Mouse (Mus musculus): ENCODE measurements around the gene Ecsit. TPM values are rescaled to one million over a fixed set of nuclear protein-coding genes. Genes with fewer than 3 reads are reported as not detected.
"Not testable (repeated sequence)": the region's sequence is repeated elsewhere in the genome, so short reads cannot be mapped to it uniquely, and the experiment has no call there.

The Ecsit gene
- polyA plus RNA-seq, 1 experiment from 2014 or later: 40.9 TPM

DNA sequence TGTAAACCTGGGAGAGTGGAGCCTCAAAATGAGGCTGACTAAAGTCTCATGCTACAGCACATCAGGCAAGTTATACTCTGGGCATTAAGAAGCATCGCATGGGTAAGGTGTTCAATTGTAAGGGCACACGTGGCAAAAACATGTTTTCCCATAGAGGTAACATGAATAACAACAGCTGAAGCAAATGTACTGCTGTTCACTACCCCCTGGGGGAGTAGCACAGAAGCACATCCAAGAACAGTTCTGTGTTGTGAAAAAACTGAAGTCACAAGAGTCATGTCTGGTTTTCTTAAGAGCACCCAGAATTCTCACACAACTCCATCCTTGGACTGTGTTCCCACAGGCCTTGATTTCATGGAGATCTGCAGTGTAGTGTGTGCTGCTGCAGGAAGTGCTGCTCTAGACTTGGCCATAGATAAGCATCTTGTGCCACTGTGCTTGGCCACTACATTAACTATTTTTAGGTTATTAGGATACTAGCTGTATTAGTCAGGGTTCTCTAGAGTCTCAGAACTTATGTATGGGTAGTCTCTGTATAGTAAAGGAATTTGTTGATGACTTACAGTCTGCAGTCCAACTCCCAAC, 1.9 kb upstream of the Ecsit start:
- no peaks in the 10 kb centered on the region for H3K27me3 ChIP-seq
- no peak overlapping the region for H3K4me2 ChIP-seq
- peaks cover 7% of the 10 kb centered on the region; the same call in 1 of the 2 replicates for H3K36me3 ChIP-seq
- no peaks in the 10 kb centered on the region for H3K9me3 ChIP-seq
- no peak overlapping the region for H3K4me3 ChIP-seq
- ATAC-seq (ENCODE audit: insufficient number of reproducible peaks, insufficient read depth, low FRiP score, low TSS enrichment, low read depth): no peak
- H3K27ac ChIP-seq: no peak overlapping the region
- 80% methylated on average over 2 of the region's 2 CpGs for WGBS
- peaks cover 10% of the 10 kb centered on the region for H3K4me1 ChIP-seq
- H3K9ac ChIP-seq: no peak overlapping the region

DNA sequence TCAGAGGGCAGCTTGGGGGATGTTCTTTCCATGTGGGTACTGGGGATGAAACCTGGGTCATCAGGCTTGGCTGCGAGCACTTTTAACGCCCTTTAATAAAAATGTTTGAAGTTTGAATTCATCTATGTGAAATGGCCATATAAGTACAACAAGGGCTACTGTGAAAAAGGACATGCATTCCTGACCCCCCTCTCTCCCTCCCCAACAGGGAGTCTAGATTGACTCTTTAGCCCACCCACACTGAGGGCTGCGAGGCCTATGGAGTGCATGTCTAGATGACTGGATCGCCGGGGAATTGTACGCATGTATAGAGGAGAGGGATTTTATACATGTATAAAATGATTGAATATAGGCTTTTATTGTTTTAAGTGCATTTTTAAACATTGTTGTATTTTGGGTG, 774 bp upstream of the Ecsit start:
- peak overlapping the region; percentile 83 for H3K9ac ChIP-seq
- WGBS: 80% methylated on average over 6 of the region's 6 CpGs
- ATAC-seq (ENCODE audit: insufficient number of reproducible peaks, insufficient read depth, low FRiP score, low TSS enrichment, low read depth): no peak
- H3K27ac ChIP-seq: peak overlapping the region; percentile 79; the same call in 1 of the 2 replicates
- peaks cover 7% of the 10 kb centered on the region; the same call in 1 of the 2 replicates for H3K36me3 ChIP-seq
- peak overlapping the region; percentile 77 for H3K4me2 ChIP-seq
- no peaks in the 10 kb centered on the region for H3K27me3 ChIP-seq
- peaks cover 10% of the 10 kb centered on the region for H3K4me1 ChIP-seq
- H3K4me3 ChIP-seq: peak overlapping the region; percentile 74
- H3K9me3 ChIP-seq: no peaks in the 10 kb centered on the region

DNA sequence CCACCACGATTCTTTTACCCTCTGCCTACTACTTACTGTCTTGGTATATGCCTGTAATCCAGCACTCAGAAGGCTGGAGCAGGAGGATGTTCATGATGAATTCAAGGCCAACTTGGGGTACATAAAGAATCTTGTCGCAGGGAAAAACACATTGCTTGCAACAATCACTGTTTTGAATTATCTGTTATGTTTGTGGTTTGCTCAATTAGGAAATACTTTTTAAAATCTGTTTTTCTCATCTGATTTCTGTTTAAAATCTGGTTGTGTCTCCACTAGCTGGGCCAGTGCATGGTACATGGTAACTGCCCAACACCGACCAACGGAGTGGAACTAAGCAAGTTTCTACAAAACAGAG, 594 bp downstream of the Ecsit start:
- Histone ChIP-seq H3K4me2 (peak overlapping the region; percentile 77), H3K27me3 (no peaks in the 10 kb centered on the region), H3K4me1 (peaks cover 10% of the 10 kb centered on the region), H3K4me3 (peak overlapping the region; percentile 74), H3K36me3 (peaks cover 11% of the 10 kb centered on the region; the same call in 1 of the 2 replicates), H3K27ac (peak overlapping the region; percentile 60; the same call in 1 of the 2 replicates), H3K9ac (peak overlapping the region; percentile 83), H3K9me3 (no peaks in the 10 kb centered on the region)
- ATAC-seq (ENCODE audit: insufficient number of reproducible peaks, insufficient read depth, low FRiP score, low TSS enrichment, low read depth): no peak
- 27% methylated on average over 4 of the region's 4 CpGs for WGBS

DNA sequence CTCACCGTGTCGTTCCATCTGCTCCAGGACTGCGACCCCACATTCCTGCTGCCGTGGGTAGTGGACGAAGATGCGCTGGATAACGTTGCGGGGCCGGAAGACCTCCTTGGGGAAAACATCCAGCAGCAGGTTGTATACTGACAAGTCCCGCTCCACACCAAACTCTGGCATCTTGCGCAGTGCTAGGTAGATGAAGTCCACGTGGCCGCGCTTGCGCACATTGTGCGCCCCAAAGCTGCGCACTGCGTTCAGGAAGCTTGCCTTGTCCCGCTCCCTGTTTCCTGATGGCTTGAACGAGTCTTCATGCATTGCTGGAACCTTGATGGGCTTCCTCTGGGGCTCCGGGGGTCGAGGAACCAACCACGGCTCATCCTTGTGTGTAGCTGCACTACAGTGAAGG, 9.0 kb downstream of the Ecsit start:
- ATAC-seq (ENCODE audit: insufficient number of reproducible peaks, insufficient read depth, low FRiP score, low TSS enrichment, low read depth): no peak
- H3K27me3 ChIP-seq: no peaks in the 10 kb centered on the region
- no peak overlapping the region for H3K9ac ChIP-seq
- H3K9me3 ChIP-seq: no peaks in the 10 kb centered on the region
- no peak overlapping the region for H3K4me3 ChIP-seq
- WGBS: 93% methylated on average over 23 of the region's 23 CpGs
- peaks cover 56% of the 10 kb centered on the region for H3K36me3 ChIP-seq
- no peak overlapping the region for H3K4me2 ChIP-seq
- no peaks in the 10 kb centered on the region for H3K4me1 ChIP-seq
- no peak overlapping the region for H3K27ac ChIP-seq

DNA sequence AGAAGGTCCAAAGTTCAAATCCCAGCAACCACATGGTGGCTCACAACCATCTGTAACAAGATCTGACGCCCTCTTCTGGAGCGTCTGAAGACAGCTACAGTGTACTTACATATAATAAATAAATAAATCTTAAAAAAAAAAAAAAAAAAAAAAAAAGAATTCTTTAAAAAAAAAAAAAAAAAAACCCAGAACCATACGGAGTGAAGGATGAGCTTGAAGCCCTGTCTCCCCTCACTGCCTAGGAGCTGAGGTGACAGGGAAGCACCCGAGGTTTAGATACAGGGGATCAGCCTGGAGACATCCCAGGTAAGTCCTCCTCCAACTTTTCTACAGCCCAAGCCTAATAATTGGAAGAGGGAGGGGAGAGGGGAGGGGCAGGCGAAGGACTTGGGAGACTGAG, 9.5 kb downstream of the Ecsit start:
- 75% methylated on average over 5 of the region's 5 CpGs for WGBS

DNA sequence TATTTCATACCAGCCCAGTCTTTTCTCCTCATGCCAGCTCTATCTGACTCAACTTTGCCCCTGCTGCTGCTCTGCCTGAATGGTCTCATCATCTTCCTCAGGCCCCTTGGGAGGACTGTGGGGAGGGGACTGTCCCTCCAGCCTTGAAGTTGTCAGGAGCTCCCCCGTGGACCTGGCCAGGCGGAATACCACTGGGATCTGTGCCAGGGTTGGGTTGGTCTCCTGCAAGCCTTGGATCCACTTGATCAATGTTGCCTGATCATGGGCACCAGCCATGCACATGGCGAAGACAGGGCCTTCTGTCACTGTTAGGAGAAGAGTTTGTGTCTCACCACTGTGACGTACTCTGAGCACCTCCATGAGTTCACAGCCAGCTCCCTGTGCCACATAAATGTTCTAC, 13.0 kb downstream of the Ecsit start:
- Histone ChIP-seq H3K4me1 (peaks cover 5% of the 10 kb centered on the region; the same call in 1 of the 2 replicates), H3K4me3 (no peak overlapping the region), H3K9ac (no peak overlapping the region), H3K36me3 (peaks cover 50% of the 10 kb centered on the region), H3K4me2 (no peak overlapping the region), H3K27me3 (no peaks in the 10 kb centered on the region), H3K27ac (no peak overlapping the region), H3K9me3 (no peaks in the 10 kb centered on the region)
- 95% methylated on average over 4 of the region's 4 CpGs for WGBS
- no peak for ATAC-seq (ENCODE audit: insufficient number of reproducible peaks, insufficient read depth, low FRiP score, low TSS enrichment, low read depth)

More for the DNA sequence above, 9.5 kb downstream of the Ecsit start:
- H3K27ac ChIP-seq; H3K4me1 ChIP-seq; H3K9ac ChIP-seq; H3K4me2 ChIP-seq; H3K9me3 ChIP-seq; H3K4me3 ChIP-seq; H3K27me3 ChIP-seq; ATAC-seq (ENCODE audit: insufficient number of reproducible peaks, insufficient read depth, low FRiP score, low TSS enrichment, low read depth): not testable (repeated sequence)
- peaks cover 56% of the 10 kb centered on the region for H3K36me3 ChIP-seq

DNA sequence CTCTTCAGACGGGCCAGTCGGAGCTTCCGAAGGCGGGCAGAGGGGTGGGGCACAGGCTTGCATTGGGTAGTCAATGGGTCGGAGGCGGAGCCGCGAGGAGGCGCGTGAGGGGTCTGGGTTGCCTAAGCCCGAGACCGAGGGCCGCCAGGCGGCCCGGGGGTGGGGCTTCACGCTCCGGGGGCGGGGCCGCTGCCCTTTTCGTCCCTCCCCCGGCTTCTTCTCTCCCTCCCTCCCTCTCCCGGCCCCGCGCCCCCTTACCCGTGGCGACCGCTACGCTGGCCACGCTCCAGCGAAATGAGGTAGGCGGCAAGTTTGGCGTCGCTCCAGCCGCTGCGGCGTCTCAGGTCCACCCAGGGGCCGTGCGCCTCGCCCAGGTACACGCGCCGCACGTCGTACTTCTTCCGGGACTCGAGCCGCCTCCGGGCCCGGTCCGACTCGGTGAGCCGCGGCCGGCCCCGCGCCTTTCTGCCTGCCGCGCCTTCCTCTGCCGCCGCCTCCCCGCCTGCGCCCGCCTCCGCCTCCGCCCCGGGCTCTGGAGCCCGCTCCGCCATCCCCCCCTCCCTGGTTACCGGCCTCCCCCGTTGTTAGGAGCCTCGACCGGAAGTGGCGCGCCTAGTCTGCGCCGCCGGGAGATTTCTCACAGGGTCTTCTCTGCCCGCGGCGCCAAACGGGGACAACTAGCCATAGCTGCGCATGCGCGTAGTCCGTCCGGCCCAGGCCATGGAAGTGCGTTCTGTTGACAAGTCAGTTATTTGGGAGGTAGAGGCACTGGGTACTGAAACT, 14.3 kb downstream of the Ecsit start, which contains the start of the genes Gm49318 and Zfp653:
Gene Gm49318 (minus strand): TSS at position 469 of the 783 bp plus-strand sequence.
Gene Zfp653 (minus strand): TSS at position 586 of the 783 bp plus-strand sequence.
- H3K4me2 ChIP-seq: peak within 1 kb of the TSS; percentile 63
- peak; percentile 98 for ATAC-seq (ENCODE audit: insufficient number of reproducible peaks, insufficient read depth, low FRiP score, low TSS enrichment, low read depth)
- no peaks in the 10 kb centered on the region for H3K27me3 ChIP-seq
- H3K4me3 ChIP-seq: peak within 1 kb of the TSS; percentile 79
- H3K36me3 ChIP-seq: peaks cover 42% of the 10 kb centered on the region
- peaks cover 5% of the 10 kb centered on the region; the same call in 1 of the 2 replicates for H3K4me1 ChIP-seq
- H3K27ac ChIP-seq: peak within 1 kb of the TSS; percentile 98
- WGBS: 1% methylated on average over 61 of the region's 87 CpGs
- H3K9ac ChIP-seq: peak within 1 kb of the TSS; percentile 93
- H3K9me3 ChIP-seq: no peaks in the 10 kb centered on the region

DNA sequence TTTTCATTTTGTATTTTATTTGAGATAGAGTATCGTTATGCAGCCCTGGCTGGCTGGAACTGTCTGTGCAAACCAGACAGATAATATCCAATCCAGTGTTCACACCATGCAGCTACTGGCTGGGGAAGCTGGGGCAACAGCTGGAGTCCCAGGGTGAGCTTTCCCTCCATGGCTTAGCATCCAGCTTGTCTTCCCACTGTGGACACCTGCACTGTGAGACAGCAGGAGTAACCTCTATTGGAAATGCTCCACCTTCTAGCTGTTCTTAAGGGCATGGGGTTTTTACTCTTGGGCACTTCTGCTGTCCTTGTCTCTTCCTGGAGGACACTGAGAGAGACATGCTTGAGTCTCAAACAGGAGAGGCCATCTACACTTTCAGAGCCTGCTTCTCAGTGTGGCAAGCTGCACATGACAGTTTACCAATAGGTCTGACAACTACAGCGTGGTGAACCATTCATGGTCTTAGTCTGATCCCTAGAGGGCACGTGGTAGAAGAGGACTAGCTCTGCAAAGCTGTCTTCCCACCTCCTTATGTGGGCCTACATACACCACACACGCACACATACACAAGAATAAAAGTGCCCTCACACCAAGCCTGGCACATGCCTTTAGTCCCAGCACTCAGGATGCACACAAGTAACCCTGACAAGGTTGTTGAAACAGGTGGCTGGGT, 15.2 kb downstream of the Ecsit start:
- Histone ChIP-seq H3K4me3 (peak overlapping the region; percentile 79), H3K4me2 (peak overlapping the region; percentile 63), H3K36me3 (peaks cover 48% of the 10 kb centered on the region), H3K9me3 (no peaks in the 10 kb centered on the region), H3K9ac (peak overlapping the region; percentile 93), H3K4me1 (peaks cover 5% of the 10 kb centered on the region; the same call in 1 of the 2 replicates), H3K27me3 (no peaks in the 10 kb centered on the region), H3K27ac (peak overlapping the region; percentile 98; the same call in 1 of the 2 replicates)
- WGBS: 67% methylated on average over 4 of the region's 4 CpGs
- ATAC-seq (ENCODE audit: insufficient number of reproducible peaks, insufficient read depth, low FRiP score, low TSS enrichment, low read depth): peak; percentile 1; the same call in 1 of the 2 replicates

DNA sequence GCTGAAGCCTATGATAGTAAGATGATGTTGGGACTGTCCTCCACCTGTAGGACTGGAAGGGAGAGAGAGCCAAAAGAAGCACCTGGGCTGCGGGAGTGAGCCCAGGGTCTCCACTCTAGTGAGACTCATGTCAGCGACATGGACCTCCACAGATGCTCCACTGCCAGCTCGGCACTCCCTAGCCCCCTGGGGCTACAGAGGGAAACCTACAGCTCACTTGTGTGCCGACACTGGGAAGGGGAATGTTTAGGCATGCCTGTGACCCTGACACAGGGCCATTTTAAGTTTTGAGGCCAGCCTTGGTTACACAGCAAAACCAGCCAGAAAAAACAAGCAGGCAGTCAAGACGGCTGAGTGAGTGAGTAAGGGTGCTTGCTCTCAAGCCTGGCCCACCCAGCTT, 18.0 kb downstream of the Ecsit start:
- no peak overlapping the region for H3K4me3 ChIP-seq
- peaks cover 51% of the 10 kb centered on the region for H3K36me3 ChIP-seq
- H3K4me2 ChIP-seq: no peak overlapping the region
- H3K9ac ChIP-seq: no peak overlapping the region
- H3K27me3 ChIP-seq: no peaks in the 10 kb centered on the region
- ATAC-seq (ENCODE audit: insufficient number of reproducible peaks, insufficient read depth, low FRiP score, low TSS enrichment, low read depth): no peak
- 68% methylated on average over 5 of the region's 5 CpGs for whole genome bisulfite sequencing
- H3K27ac ChIP-seq: no peak overlapping the region
- peaks cover 5% of the 10 kb centered on the region; the same call in 1 of the 2 replicates for H3K4me1 ChIP-seq
- H3K9me3 ChIP-seq: no peaks in the 10 kb centered on the region

DNA sequence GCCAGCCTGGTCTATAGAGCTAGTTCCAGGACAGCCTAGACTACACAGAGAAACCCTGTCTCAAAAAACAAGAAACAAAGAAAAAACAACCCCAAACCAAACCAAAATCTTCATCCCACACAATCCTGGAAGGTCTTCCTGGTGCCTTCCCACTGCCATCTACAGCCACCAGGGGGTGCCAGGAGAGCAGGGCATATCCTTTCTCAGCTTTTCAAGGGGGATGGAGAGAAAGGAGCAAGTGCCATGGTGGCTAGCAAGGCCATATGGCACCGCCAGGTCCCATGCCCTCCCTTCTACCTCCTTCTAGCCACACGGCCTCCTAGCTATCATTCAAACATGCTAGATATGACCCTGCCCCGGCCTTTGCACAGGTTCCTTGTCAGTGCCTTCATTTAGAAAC, 18.8 kb downstream of the Ecsit start:
- Histone ChIP-seq H3K36me3 (peaks cover 56% of the 10 kb centered on the region), H3K9ac (no peak overlapping the region), H3K27me3 (no peaks in the 10 kb centered on the region), H3K9me3 (no peaks in the 10 kb centered on the region), H3K4me2 (no peak overlapping the region), H3K4me1 (peaks cover 5% of the 10 kb centered on the region; the same call in 1 of the 2 replicates), H3K27ac (no peak overlapping the region), H3K4me3 (no peak overlapping the region)
- 74% methylated on average over 3 of the region's 3 CpGs for WGBS
- no peak for ATAC-seq (ENCODE audit: insufficient number of reproducible peaks, insufficient read depth, low FRiP score, low TSS enrichment, low read depth)

DNA sequence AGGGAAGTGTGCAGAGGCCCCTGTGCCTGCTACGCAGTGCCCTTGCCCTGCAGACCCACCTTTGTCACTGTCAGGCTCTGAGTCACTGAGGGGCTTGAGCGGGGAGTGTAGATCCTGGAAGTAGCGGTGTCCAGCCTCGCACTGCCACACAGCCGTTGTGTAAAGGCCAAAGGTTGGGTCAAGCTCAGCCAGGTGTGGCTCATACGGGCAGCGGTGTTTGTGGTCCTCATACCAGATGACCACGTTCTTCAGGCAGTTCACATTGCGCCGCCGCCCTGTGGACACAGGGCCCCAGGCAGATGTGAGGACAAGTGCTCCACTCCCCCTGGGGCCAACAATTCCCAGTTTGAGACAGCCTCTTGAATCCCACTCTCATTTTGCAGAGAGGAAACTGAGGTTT, 19.6 kb downstream of the Ecsit start:
- H3K27me3 ChIP-seq: no peaks in the 10 kb centered on the region
- peaks cover 5% of the 10 kb centered on the region; the same call in 1 of the 2 replicates for H3K4me1 ChIP-seq
- H3K9me3 ChIP-seq: no peaks in the 10 kb centered on the region
- 95% methylated on average over 11 of the region's 11 CpGs for WGBS
- no peak overlapping the region for H3K4me2 ChIP-seq
- no peak overlapping the region for H3K4me3 ChIP-seq
- ATAC-seq (ENCODE audit: insufficient number of reproducible peaks, insufficient read depth, low FRiP score, low TSS enrichment, low read depth): no peak
- no peak overlapping the region for H3K27ac ChIP-seq
- no peak overlapping the region for H3K9ac ChIP-seq
- H3K36me3 ChIP-seq: peaks cover 61% of the 10 kb centered on the region

Data from embryonic facial prominence, embryonic 13.5 days (tissue).